Mouse (Mus musculus) kidney, embryonic 16.5 days (tissue): ENCODE results near the gene Efcab10. TPM values are rescaled to one million over a fixed set of nuclear protein-coding genes. Genes with fewer than 3 reads are reported as not detected.

Experiments used
- ATAC-seq: fragments of 200-750 bp; cut with Nextera tagmentation; 2 replicates; pipeline ENCODE4 v1.8.0; 2017; ENCODE audit warnings: moderate TSS enrichment; ENCODE audit not compliant: low FRiP score, low TSS enrichment
- H3K27ac ChIP-seq: fragments of 300-500 bp; sonication (generic); 2 replicates; pipeline ENCODE4 v1.5.1; 2014; ENCODE audit warnings: low read length
- H3K27me3 ChIP-seq: fragments of 300-500 bp; sonication (generic); 2 replicates; pipeline ENCODE4 v1.6.1; 2014; ENCODE audit warnings: low read length, control low read depth, mixed read lengths; ENCODE audit not compliant: insufficient read depth
- H3K36me3 ChIP-seq: fragments of 300-500 bp; sonication (generic); 2 replicates; pipeline ENCODE4 v1.6.1; 2014; ENCODE audit warnings: low read length, control low read depth, mixed read lengths; ENCODE audit not compliant: insufficient read depth
- H3K4me1 ChIP-seq: fragments of 300-500 bp; sonication (generic); 2 replicates; pipeline ENCODE4 v1.6.1; 2014; ENCODE audit warnings: low read length, control low read depth, mixed read lengths; ENCODE audit not compliant: insufficient read depth
- H3K4me2 ChIP-seq: fragments of 300-500 bp; sonication (generic); replicated peaks from 2 replicates; pipeline ENCODE4 v1.6.1; 2014; ENCODE audit warnings: low read depth, low read length
- H3K4me3 ChIP-seq: fragments of 300-500 bp; sonication (generic); 2 replicates; pipeline ENCODE4 v1.5.1; 2014; ENCODE audit warnings: mild to moderate bottlenecking, low read length
- H3K9ac ChIP-seq: fragments of 300-500 bp; sonication (generic); replicated peaks from 2 replicates; pipeline ENCODE4 v1.6.1; 2014; ENCODE audit warnings: low read length
- H3K9me3 ChIP-seq: fragments of 300-500 bp; sonication (generic); 2 replicates; pipeline ENCODE4 v1.6.1; 2016; ENCODE audit warnings: low read length, control low read depth
- WGBS: fragments of 180-500 bp; shearing (Covaris S2); extraction: QIAGEN DNeasy Blood & Tissue Kit; methylation state at CpG from one replicate; pipeline ENCODE4 v1.1.7; 2014; 5-methylcytosine and 5-hydroxymethylcytosine counted together
- polyA plus RNA-seq: library from polyadenylated mRNA; unstranded; fragments of >200 nt; fragmentation: Nextera tagmentation; extraction: Ambion mirVana; gene quantifications from 2 replicates; pipeline ENCODE4 v1.2.1, GENCODE M21; 2015

Efcab10 gene
- polyA plus RNA-seq, 1 experiment from 2014 or later = 1.00 TPM

GRCm38 (mm10) chr12:33424329-33424728 is 29.7 kb downstream of the Efcab10 start:
- no peaks in the 10 kb centered on the region for H3K9me3 ChIP-seq
- H3K4me1 ChIP-seq = no peaks in the 10 kb centered on the region
- H3K36me3 ChIP-seq = no peaks in the 10 kb centered on the region
- WGBS = 28% methylated on average over 3 of the region's 3 CpGs
- H3K27ac ChIP-seq = no peak overlapping the region
- H3K9ac ChIP-seq = no peak overlapping the region
- no peak overlapping the region for H3K4me3 ChIP-seq
- H3K27me3 ChIP-seq = 0 out of 2 replicates have a peak, but pooled peaks cover 4% of the 10 kb centered on the region
- no peak overlapping the region for H3K4me2 ChIP-seq
- no peak for ATAC-seq

GRCm38 (mm10) chr12:33427293-33427692 is 32.6 kb downstream of the Efcab10 start:
- H3K4me3 ChIP-seq = no peak overlapping the region
- no peak for ATAC-seq
- 0 out of 2 replicates have a peak, but pooled peaks cover 4% of the 10 kb centered on the region for H3K27me3 ChIP-seq
- no peak overlapping the region for H3K4me2 ChIP-seq
- H3K36me3 ChIP-seq = no peaks in the 10 kb centered on the region
- H3K9ac ChIP-seq = no peak overlapping the region
- H3K27ac ChIP-seq = no peak overlapping the region
- 20% methylated on average over 3 of the region's 3 CpGs for whole genome bisulfite sequencing
- peaks cover 7% of the 10 kb centered on the region for H3K4me1 ChIP-seq
- no peaks in the 10 kb centered on the region for H3K9me3 ChIP-seq

- H3K4me2 ChIP-seq = no peak overlapping the region
- H3K36me3 ChIP-seq = no peaks in the 10 kb centered on the region
- WGBS = 67% methylated on average over 2 of the region's 2 CpGs
- no peak overlapping the region for H3K9ac ChIP-seq
- no peaks in the 10 kb centered on the region for H3K9me3 ChIP-seq
- no peak overlapping the region for H3K4me3 ChIP-seq
- ATAC-seq = no peak
- H3K4me1 ChIP-seq = peaks cover 7% of the 10 kb centered on the region
- H3K27me3 ChIP-seq = 0 out of 2 replicates have a peak, but pooled peaks cover 4% of the 10 kb centered on the region
- no peak overlapping the region for H3K27ac ChIP-seq
Observed at GRCm38 (mm10) chr12:33427726-33428125, 33.1 kb downstream of the Efcab10 start.

- H3K4me1 ChIP-seq = peaks cover 7% of the 10 kb centered on the region
- H3K27ac ChIP-seq = peak within 1 kb of the TSS; percentile 76
- peaks cover 3% of the 10 kb centered on the region; the same call in 1 of the 2 replicates for H3K36me3 ChIP-seq
- no peaks in the 10 kb centered on the region for H3K9me3 ChIP-seq
- H3K9ac ChIP-seq = peak within 1 kb of the TSS; percentile 75
- peak within 1 kb of the TSS; percentile 78 for H3K4me2 ChIP-seq
- WGBS = under 1% methylated on average over 66 of the region's 66 CpGs
- H3K27me3 ChIP-seq = 0 out of 2 replicates have a peak, but pooled peaks cover 4% of the 10 kb centered on the region
- H3K4me3 ChIP-seq = peak within 1 kb of the TSS; percentile 99
- peak; percentile 96 for ATAC-seq
Observed at GRCm38 (mm10) chr12:33429387-33430160, 34.9 kb downstream of the Efcab10 start, which contains the start of gene Twistnb. Twistnb (plus strand) TSS chr12:33429635.

GRCm38 (mm10) chr12:33433812-33434211 is 39.2 kb downstream of the Efcab10 start:
- Histone ChIP-seq H3K9me3 (no peaks in the 10 kb centered on the region), H3K4me3 (no peak overlapping the region)
- WGBS = 77% methylated on average over 9 of the region's 9 CpGs

GRCm38 (mm10) chr12:33434758-33435157 is 40.1 kb downstream of the Efcab10 start:
- Histone ChIP-seq H3K4me1 (peaks cover 7% of the 10 kb centered on the region), H3K36me3 (peaks cover 12% of the 10 kb centered on the region), H3K4me2 (no peak overlapping the region), H3K9ac (no peak overlapping the region), H3K27ac (no peak overlapping the region), H3K27me3 (no peaks in the 10 kb centered on the region), H3K9me3 (no peaks in the 10 kb centered on the region), H3K4me3 (no peak overlapping the region)
- 94% methylated on average over 4 of the region's 4 CpGs for WGBS
- ATAC-seq = no peak

More at GRCm38 (mm10) chr12:33433812-33434211, 39.2 kb downstream of the Efcab10 start:
- Histone ChIP-seq H3K36me3 (peaks cover 6% of the 10 kb centered on the region), H3K4me1 (peaks cover 7% of the 10 kb centered on the region), H3K27ac (no peak overlapping the region), H3K9ac (no peak overlapping the region), H3K27me3 (no peaks in the 10 kb centered on the region), H3K4me2 (no peak overlapping the region)
- ATAC-seq = no peak

Other genes with a start within 250 kb of the Efcab10 start
- 9.9 and 15.4 TPM in 2 replicates for gene Atxn7l1, start 247.2 kb upstream of the Efcab10 start, polyA plus RNA-seq
- gene Twistnb, start 34.8 kb downstream of the Efcab10 start, polyA plus RNA-seq = 57.6 and 59.5 TPM in 2 replicates